Mouse (Mus musculus): ENCODE data around the gene Arhgap27. TPM values are rescaled to one million over a fixed set of nuclear protein-coding genes. Genes with fewer than 3 reads are reported as not detected.
A peak's percentile ranks its signal among the peaks of the same experiment; 100 is the strongest.

The Arhgap27 gene
- polyA plus RNA-seq, 1 experiment = 0.31 TPM

DNA sequence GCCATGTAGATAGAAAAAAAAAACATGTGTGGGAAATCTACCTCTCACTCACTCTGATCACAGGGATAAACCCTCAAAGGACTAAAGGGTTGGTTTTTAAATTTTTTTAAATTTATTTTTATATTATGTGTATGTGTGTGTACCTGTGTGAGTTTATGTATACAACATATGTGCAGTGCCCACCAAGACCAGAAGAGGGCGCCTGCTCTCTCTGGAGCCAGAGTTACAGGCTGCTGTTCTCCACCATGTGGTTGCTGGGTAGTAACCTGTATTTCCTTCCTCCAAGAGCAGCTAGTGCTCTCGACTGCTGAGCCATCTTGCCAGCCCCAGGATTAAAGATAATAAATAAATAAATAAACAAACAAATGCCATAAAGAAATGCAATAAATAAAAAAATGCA lies 13.8 kb downstream of the Arhgap27 start:
- Histone ChIP-seq H3ac (ENCODE audit: control insufficient read depth, insufficient read length) (no peak overlapping the region), H3K79me2 (ENCODE audit: control insufficient read depth, insufficient read depth) (no peaks in the 10 kb centered on the region), H3K36me3 (ENCODE audit: control insufficient read depth, insufficient read depth) (no peaks in the 10 kb centered on the region), H3K4me3 (no peak overlapping the region), H3K4me2 (ENCODE audit: low read depth) (no peak overlapping the region), H3K27me3 (ENCODE audit: control insufficient read depth, insufficient read depth, insufficient read length) (no peaks in the 10 kb centered on the region)
- no peak for TF ChIP-seq TCF3 (IDR thresholded peaks at IDR 0.05; ENCODE audit: insufficient read length, low read depth)
- TF ChIP-seq MYOG (IDR thresholded peaks at IDR 0.05; ENCODE audit: control insufficient read depth in 1 of 3, insufficient read depth in 1 of 3, insufficient read length in 2 of 3, low read depth in 2 of 3) = no peak
- no peak for TF ChIP-seq POLR2AphosphoS2 (IDR thresholded peaks at IDR 0.05; ENCODE audit: insufficient read length, low read depth)
- no peak for TF ChIP-seq USF1 (IDR thresholded peaks at IDR 0.05; ENCODE audit: low read depth)
- no peak for TF ChIP-seq SRF (IDR thresholded peaks at IDR 0.05; ENCODE audit: control insufficient read depth, insufficient read length, low read depth)
- no peak for TF ChIP-seq CEBPB (IDR thresholded peaks at IDR 0.05; ENCODE audit: insufficient read depth, poor library complexity, severe bottlenecking)
- no peak for TF ChIP-seq MYOD1 (IDR thresholded peaks at IDR 0.05; ENCODE audit: control insufficient read depth in 1 of 3, insufficient read length in 2 of 3, low read depth in 2 of 3)
- no peak for TF ChIP-seq TCF12 (IDR thresholded peaks at IDR 0.05; ENCODE audit: insufficient read depth, poor library complexity, severe bottlenecking)
- no peak for TF ChIP-seq E2F4 (IDR thresholded peaks at IDR 0.05; ENCODE audit: insufficient read depth)
- no peak for TF ChIP-seq POLR2A (IDR thresholded peaks at IDR 0.05; ENCODE audit: insufficient read length, low read depth)
- no peak for TF ChIP-seq MAX (IDR thresholded peaks at IDR 0.05; ENCODE audit: low read depth)
- TF ChIP-seq REST (IDR thresholded peaks at IDR 0.05; ENCODE audit: insufficient read depth, insufficient read length) = no peak

DNA sequence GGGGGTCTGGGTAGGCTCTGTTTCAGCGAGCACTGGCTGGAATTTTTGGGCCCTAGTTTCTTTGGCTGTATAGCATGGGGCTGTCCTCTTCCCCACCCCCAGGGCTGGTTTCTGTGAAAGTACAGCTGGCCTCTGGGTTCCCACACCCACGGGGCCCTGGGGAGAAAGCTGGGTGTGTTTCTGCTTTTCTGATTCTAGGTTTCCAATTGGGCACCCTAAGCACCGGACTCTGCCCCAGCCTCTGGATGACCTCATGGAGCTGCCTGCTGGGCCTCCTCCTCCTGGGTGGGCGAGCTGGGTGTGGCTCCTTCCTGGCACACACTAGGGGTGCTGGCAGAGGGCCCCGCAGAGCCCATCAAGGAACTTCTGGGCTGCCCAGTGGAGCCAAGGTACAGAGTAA lies 16.8 kb downstream of the Arhgap27 start:
- no peaks in the 10 kb centered on the region for H3K36me3 ChIP-seq (ENCODE audit: control insufficient read depth, insufficient read depth)
- no peak for TF ChIP-seq USF1 (IDR thresholded peaks at IDR 0.05; ENCODE audit: low read depth)
- TF ChIP-seq MYOD1 (IDR thresholded peaks at IDR 0.05; ENCODE audit: control insufficient read depth in 1 of 3, insufficient read length in 2 of 3, low read depth in 2 of 3) = peak in 1 of 3 experiments; percentile 31
- TF ChIP-seq TCF3 (IDR thresholded peaks at IDR 0.05; ENCODE audit: insufficient read length, low read depth) = no peak
- TF ChIP-seq REST (IDR thresholded peaks at IDR 0.05; ENCODE audit: insufficient read depth, insufficient read length) = no peak
- TF ChIP-seq POLR2AphosphoS2 (IDR thresholded peaks at IDR 0.05; ENCODE audit: insufficient read length, low read depth) = no peak
- peak in 1 of 3 experiments; percentile 35 for TF ChIP-seq MYOG (IDR thresholded peaks at IDR 0.05; ENCODE audit: control insufficient read depth in 1 of 3, insufficient read depth in 1 of 3, insufficient read length in 2 of 3, low read depth in 2 of 3)
- no peaks in the 10 kb centered on the region for H3K27me3 ChIP-seq (ENCODE audit: control insufficient read depth, insufficient read depth, insufficient read length)
- no peak overlapping the region for H3K4me3 ChIP-seq
- H3K79me2 ChIP-seq (ENCODE audit: control insufficient read depth, insufficient read depth) = no peaks in the 10 kb centered on the region
- H3ac ChIP-seq (ENCODE audit: control insufficient read depth, insufficient read length) = no peak overlapping the region
- peak overlapping the region; percentile 74 for H3K4me2 ChIP-seq (ENCODE audit: low read depth)

DNA sequence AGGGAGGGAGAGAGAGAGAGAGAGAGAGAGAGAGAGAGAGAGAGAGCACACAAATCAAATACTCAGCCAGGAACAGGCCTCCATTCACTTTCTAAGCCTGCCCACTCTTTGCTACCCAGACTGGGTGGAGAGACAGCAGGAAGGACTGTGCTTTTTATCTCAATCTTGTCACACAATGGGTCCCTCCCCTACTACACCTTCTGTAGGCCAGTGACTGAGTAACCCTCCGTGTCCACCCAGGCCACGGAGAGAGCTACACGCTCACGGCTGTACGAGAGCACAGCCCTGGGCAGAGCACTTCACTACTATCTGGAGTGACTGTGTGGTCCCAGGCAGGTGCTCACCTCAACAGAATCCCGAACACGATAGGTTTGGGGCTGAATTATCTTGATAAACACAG lies 17.3 kb downstream of the Arhgap27 start:
- Histone ChIP-seq H3ac (ENCODE audit: control insufficient read depth, insufficient read length) (no peak overlapping the region), H3K36me3 (ENCODE audit: control insufficient read depth, insufficient read depth) (no peaks in the 10 kb centered on the region), H3K79me2 (ENCODE audit: control insufficient read depth, insufficient read depth) (no peaks in the 10 kb centered on the region), H3K4me3 (no peak overlapping the region), H3K4me2 (ENCODE audit: low read depth) (peak overlapping the region; percentile 74), H3K27me3 (ENCODE audit: control insufficient read depth, insufficient read depth, insufficient read length) (no peaks in the 10 kb centered on the region)
- TF ChIP-seq SRF (IDR thresholded peaks at IDR 0.05; ENCODE audit: control insufficient read depth, insufficient read length, low read depth) (no peak), CEBPB (IDR thresholded peaks at IDR 0.05; ENCODE audit: insufficient read depth, poor library complexity, severe bottlenecking) (no peak), MYOG (IDR thresholded peaks at IDR 0.05; ENCODE audit: control insufficient read depth in 1 of 3, insufficient read depth in 1 of 3, insufficient read length in 2 of 3, low read depth in 2 of 3) (no peak), USF1 (IDR thresholded peaks at IDR 0.05; ENCODE audit: low read depth) (no peak), MYOD1 (IDR thresholded peaks at IDR 0.05; ENCODE audit: control insufficient read depth in 1 of 3, insufficient read length in 2 of 3, low read depth in 2 of 3) (no peak), POLR2A (IDR thresholded peaks at IDR 0.05; ENCODE audit: insufficient read length, low read depth) (no peak), TCF12 (IDR thresholded peaks at IDR 0.05; ENCODE audit: insufficient read depth, poor library complexity, severe bottlenecking) (no peak), REST (IDR thresholded peaks at IDR 0.05; ENCODE audit: insufficient read depth, insufficient read length) (no peak), TCF3 (IDR thresholded peaks at IDR 0.05; ENCODE audit: insufficient read length, low read depth) (no peak), MAX (IDR thresholded peaks at IDR 0.05; ENCODE audit: low read depth) (no peak), POLR2AphosphoS2 (IDR thresholded peaks at IDR 0.05; ENCODE audit: insufficient read length, low read depth) (no peak), E2F4 (IDR thresholded peaks at IDR 0.05; ENCODE audit: insufficient read depth) (no peak)

DNA sequence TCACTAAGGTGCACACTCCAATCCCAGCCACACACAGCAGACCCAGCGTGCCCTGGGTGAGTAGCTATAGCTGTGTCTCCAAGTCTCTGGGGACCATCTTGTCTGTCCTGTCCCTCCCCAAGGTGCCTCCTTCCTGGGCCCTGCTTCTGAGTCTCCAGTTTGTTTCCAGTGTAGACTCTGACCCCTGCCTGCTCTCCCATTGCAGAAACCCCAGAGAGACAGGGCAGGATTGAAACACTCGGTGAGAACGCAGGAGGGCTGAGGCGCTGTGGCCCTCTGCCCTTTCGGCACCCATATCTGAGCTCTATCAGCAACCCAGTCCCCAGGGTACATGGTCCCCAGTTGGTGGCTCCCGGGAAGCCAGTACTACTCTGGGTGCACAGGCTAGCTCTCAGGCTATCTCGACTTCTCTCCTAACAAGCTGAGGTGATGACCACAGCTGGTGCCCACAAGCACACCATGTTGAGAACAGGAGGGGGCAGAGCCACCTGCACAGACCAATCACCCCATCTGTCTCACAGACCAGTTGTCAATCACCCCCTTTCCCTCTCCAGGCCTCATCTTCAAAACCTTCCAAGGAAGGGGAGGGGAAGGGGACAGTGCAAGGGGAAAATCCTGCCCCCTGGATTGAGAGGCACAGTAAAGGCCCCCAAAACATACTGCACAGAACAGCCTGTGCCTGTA lies 17.9 kb downstream of the Arhgap27 start:
- H3K4me2 ChIP-seq (ENCODE audit: low read depth) = peak overlapping the region; percentile 74
- TF ChIP-seq MYOG (IDR thresholded peaks at IDR 0.05; ENCODE audit: control insufficient read depth in 1 of 3, insufficient read depth in 1 of 3, insufficient read length in 2 of 3, low read depth in 2 of 3) (peak in 1 of 3 experiments; percentile 34), MYOD1 (IDR thresholded peaks at IDR 0.05; ENCODE audit: control insufficient read depth in 1 of 3, insufficient read length in 2 of 3, low read depth in 2 of 3) (peak in 2 of 3 experiments; percentile 80 to 85), E2F4 (IDR thresholded peaks at IDR 0.05; ENCODE audit: insufficient read depth) (no peak)
- no peak overlapping the region for H3ac ChIP-seq (ENCODE audit: control insufficient read depth, insufficient read length)

More for the DNA sequence above, 17.9 kb downstream of the Arhgap27 start:
- H3K36me3 ChIP-seq (ENCODE audit: control insufficient read depth, insufficient read depth) = no peaks in the 10 kb centered on the region
- H3K79me2 ChIP-seq (ENCODE audit: control insufficient read depth, insufficient read depth) = no peaks in the 10 kb centered on the region
- H3K4me3 ChIP-seq = no peak overlapping the region
- no peaks in the 10 kb centered on the region for H3K27me3 ChIP-seq (ENCODE audit: control insufficient read depth, insufficient read depth, insufficient read length)

All from myocyte (in vitro differentiated cells).